Mouse (Mus musculus): ENCODE measurements at regions not wholly inside any gene's neighbourhood (a gene's known extent, or its start where the extent isn't known, plus 50 kb on each side); places are given as distances from the start of the nearest gene placed in this dataset.

- no peak for DNase-seq (ENCODE audit: low read depth, low spot score)
Measured at GRCm38 (mm10) chr2:148506966-148507365, 63.6 kb upstream of the Cd93 start.

DNA sequence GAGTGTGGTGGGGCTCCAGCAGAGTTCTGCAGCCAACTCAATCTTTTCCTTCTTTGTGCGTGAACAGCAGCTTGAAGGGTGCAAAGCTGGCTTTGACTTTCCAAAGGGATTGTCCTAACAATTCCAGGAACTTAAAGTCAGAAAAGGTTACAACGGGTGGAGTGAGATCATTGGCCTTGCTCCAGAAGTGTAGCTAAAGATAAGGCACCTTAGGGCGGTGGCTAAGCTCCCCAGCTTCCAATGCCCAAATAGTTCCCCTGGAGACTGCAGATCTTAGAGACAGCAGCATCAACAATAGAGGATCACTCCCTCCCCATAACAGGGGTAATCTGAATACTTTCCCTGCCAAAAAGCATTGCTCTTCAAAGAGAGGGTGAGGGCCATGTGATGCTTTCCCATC, 62.3 kb upstream of the Cd93 start:
- no peak for DNase-seq (ENCODE audit: low read depth, low spot score)

DNA sequence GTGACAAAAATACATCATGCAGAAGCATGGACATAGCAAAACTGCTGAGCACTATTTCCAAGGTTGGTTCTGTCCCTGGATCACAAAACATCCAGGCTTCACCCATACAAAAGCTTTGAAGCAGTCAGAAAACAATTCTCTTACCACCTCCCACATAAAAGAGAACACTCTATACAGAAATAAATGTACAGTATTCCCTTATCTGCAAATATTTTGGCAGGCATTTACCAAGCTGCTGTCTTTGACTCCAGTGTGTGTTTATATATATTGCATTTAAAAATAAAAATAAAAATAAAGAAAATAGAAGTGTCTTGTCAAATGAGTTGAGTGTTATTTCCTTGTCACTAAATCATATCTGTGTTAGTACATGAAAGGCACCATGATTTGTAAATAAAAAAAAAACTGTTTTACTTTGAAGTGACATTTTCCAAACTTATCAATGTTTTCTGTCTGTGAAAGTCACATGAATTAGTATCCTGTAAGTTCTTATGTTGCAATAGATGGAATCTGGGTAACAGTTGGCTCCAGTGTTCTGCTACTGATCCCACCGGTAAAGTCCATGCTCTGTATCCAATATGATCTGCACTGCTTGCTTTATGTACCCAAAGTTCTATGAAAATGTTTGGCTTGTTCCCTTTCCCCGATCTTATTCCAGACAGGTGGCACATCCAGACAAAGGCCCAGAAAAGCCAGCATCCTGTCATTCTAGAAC, 59.9 kb upstream of the Cd93 start:
- no peak for DNase-seq (ENCODE audit: low read depth, low spot score)

GRCm38 (mm10) chr2:148502321-148502720, 59.0 kb upstream of the Cd93 start:
- DNase-seq (ENCODE audit: low read depth, low spot score) = no peak

- no peak for DNase-seq (ENCODE audit: low read depth, low spot score)
Measured at GRCm38 (mm10) chr2:148500235-148500936, 57.0 kb upstream of the Cd93 start.

GRCm38 (mm10) chr2:148497452-148498302, 54.3 kb upstream of the Cd93 start:
- DNase-seq (ENCODE audit: low read depth, low spot score) = no peak

GRCm38 (mm10) chr2:148496151-148497040, 53.0 kb upstream of the Cd93 start:
- DNase-seq (ENCODE audit: low read depth, low spot score) = no peak

- no peak for DNase-seq (ENCODE audit: low read depth, low spot score)
Measured at GRCm38 (mm10) chr2:148495485-148495884, 52.1 kb upstream of the Cd93 start.

GRCm38 (mm10) chr2:148493281-148493680, 49.9 kb upstream of the Cd93 start:
- DNase-seq (ENCODE audit: low read depth, low spot score) = no peak

Data from ZHBTc4 (cell line).